Mouse (Mus musculus) ZHBTc4 (cell line): ENCODE measurements at regions not wholly inside any gene's neighbourhood (a gene's known extent, or its start where the extent isn't known, plus 50 kb on each side); places are given as distances from the start of the nearest gene placed in this dataset.

Experiments
- DNase-seq: peaks from one replicate; pipeline ENCODE4 v3.0.0-alpha.2; 2011; ENCODE audit warnings: low read depth, low spot score

DNA sequence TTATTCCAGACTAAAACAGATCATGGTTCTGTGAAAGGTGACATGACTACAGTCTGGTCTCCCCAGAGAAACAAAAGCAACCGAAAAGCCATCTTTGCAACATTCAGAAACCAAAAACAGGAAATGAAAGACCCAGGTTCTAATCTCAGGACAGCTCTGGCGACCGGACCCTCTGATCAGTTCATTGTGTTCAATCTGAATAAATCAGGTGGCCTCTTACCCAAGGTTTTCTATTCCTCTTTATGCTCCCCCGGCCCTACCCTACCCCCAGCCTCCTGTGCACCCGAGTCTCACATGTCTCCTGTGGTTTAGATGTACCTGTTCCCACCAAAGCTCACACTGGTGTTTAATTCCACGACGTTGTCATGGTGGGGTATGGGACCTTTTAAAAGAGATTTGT lies 238.6 kb upstream of the Jmjd1c start:
- DNase-seq = no peak

DNA sequence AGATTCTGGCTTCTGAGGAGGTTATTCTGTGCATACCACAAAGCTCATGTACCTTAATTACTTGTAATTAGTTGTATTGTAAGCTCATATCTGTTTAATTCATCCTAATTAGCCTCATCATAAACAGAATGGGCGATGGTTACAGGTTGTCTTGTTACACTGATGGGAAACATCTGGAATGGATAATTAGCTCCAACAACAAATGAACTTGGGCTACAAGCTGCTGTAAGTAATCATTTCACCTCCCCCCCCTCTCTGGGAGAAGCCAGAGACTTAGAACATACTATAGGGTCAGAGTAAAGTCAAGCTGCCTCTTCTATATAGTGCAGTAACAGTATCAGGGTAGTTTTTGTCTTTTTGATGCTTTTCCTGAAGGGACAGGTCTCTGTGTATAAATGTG lies 234.5 kb upstream of the Jmjd1c start:
- DNase-seq = no peak

DNA sequence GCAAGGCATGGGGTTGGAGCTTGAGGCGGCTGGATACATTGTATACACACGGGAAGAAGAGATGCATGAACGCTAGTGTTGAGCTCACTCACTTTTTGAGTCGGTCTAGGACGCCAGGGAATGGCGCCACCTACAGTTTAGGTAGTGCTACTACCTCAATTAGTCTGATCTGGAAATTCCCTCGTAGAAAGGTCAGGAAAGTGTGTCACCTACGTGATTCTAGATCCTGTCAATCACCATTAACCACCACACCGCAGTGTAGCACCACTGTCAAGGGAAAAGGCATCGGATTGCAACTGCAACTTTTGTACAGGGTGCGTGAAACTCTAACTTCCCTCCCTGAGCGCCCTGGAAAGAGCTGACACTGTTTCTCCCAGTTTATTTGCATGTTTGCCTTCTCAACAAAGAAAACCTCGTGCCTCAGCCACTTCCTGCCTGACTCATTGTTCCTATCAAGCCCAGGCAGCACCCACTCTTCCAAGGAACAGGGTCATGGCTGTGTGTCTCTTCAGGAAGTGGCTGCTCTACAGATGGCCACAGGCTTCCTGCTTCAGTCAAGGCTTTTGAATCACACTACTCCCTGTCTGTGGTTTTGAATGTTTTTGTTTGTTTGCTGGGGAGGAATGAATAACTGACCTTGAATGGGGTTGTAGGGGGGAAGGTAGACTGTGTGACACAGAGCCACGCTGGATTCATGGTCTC lies 231.6 kb upstream of the Jmjd1c start:
- DNase-seq = peak; percentile 90

DNA sequence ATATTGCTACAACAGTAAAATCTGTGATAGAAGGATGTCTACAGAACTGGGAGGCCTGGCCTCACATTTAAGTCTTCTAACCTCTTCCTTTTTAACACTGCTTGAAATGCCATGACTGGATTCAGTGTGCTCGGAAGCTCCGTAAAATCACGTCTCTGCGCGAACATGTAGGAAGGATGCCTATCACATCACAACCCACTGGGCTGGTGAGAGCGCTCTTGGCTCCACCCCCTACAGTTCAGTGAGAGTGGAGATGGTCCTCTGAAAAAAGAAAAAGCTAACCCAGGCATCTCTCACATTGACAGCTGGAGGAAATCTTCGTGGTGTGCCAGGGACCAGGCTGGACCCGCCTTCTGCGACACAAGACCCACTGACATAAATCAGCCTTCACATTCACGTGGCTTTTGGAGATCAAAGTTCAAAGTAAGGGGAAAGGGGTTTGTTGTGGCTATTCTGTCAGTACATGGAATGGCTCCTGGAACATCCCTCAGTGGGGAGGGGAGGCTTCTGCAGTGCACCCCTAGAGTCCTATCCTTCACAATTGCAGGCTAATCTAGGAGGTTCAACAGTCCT lies 230.8 kb upstream of the Jmjd1c start:
- peak; percentile 59 for DNase-seq

DNA sequence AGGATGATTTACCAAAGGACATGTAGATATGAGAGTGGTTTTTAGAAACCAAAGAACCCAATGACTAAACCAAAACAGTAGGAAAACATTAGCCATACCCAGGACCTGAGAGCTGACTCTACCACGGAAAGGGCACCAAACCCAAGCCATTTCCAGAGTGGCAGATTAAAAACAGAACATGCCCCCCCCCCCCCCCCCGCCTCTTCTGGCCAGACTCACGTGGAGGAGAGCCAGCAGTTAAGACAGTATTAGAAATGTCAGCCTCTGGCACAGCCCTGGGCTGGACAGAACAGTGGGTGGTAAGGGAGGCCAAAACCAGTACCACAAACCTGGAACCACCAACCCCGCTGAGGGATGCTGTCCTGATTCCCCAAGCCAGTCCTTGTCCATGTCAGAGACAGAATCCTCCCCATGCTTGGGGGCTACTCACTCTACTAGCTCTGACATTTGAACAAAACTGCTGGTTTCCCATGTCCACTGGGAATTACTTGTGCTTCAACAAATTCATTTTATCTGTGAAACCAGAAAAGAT lies 224.7 kb upstream of the Jmjd1c start:
- DNase-seq = no peak

DNA sequence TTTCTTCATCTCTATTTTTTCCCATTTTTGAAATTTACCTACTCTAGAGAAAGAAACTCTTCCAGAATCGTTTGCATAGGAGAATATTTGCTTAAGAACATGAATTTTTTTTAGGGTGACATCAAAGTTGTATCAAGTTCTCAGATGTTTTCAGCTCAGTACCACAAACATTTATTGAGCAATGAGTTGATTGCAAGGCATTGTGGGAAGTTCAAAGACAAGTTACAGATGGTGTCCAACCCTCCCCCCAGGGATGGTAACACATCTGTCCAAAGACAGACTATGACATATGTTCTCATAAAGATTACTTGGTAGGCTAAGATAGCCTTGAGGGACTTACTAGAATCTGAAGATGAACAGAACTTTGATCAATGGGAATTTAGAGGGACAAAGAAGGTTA lies 224.3 kb upstream of the Jmjd1c start:
- no peak for DNase-seq

DNA sequence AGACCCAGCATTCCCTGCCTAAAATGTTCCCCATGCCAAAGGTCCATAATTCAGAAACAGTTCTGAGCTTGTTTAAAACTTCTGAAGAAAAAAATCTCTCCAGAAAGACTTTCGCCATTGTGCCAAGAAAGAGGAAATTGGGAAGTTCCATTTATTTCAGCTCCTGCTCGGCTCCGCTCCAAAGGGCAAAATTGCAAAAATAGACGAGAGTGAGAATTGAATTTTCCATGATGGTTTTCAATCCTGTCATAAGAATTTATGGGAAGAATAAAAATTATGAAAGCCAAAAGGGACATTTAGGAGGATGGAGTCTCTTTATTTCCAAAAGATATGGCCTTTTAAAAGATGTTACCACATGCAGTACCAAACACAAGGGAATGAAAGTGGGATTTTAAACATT lies 222.5 kb upstream of the Jmjd1c start:
- DNase-seq = no peak

DNA sequence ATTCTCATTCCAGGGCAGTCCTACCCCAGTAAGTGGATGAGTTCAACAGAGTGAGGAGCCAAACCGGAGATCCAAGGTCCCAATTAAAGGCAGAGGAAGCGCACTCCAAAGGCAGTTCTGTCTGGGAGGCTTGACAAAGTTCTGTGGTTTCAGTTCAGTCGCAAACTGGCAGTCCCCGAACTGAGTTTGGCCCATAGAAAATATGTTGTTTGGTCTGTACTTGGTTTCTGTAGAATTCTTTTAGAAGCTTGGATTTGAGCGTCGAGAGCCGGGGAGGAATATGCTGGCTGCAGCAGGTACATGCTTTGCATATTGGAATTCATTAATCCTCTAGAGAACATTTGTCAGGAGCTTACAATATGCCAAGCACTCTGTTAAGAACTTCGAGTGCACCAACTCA lies 216.9 kb upstream of the Jmjd1c start:
- DNase-seq = no peak

DNA sequence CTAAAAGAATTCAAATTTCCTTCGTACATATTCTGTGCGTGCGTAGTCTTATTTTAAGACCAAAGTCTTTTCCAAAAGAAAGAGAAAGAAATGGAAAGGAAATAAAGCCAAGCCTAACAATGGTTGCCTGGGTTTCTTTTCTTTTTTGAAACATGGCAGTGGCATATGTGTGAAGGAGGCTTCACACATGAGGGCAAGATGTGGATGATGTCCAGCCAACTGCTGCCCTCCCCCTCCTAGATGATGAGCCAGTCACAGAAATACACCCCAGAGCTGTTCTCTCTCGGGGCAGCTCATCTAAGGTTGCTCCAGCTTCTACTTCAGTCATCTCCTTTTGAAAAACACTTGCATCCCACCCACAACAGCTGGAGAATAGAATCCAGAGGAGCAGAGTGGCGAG lies 213.1 kb upstream of the Jmjd1c start:
- no peak for DNase-seq

DNA sequence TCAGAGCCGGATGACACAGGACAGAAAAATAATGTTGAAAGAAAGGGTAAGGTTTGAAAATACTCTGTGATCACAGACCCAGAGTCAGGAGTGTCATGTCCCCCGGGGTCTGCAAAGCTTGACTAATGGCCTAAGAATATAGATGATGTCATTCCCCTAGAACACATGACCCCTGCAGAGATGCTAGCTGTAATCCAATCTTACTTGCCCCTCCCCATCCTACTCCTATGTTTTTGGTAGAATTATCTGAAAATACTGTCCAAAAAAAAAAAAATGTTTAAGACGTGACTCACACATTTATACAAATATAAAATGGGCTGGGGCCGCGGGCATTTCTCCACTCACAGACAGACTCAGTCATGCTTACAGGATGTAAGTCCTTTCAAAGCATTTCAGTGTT lies 210.3 kb upstream of the Jmjd1c start:
- no peak for DNase-seq

DNA sequence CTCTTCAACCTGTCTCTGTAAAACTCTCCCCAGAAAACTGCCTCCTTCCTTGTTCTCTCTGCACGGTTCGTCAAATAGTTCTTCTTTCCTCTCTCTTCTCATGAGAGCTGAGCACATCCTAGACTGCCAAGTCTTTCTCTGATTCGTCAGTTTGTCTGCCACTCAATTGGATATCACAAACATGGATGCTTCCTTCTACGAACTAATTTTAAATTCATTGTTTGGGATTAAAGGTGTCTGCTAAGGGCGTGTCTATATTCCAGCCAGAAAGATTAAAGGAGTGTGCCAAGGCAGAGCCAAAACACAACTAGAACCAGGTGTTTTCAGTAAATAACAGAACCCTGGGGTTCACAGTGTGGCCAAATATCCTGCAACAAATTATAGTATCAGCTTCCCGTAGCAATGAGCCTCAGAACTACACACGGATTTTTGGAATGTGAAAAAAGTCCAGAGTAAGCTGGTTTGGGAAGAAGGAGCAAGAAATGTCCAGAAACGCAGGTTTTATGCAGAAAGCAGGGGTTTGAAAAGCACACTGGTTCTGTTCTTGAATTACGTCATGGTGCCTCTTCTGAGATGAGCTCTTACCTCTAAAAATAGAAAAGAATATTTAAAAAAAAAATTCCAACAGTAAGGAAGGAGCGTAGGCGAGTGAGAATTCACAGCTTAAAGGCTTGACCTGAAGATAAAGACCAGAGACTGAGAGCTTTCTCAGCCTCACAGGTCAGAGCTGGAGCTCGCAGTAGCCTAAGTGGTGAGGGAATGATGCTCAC lies 206.0 kb upstream of the Jmjd1c start:
- no peak for DNase-seq

DNA sequence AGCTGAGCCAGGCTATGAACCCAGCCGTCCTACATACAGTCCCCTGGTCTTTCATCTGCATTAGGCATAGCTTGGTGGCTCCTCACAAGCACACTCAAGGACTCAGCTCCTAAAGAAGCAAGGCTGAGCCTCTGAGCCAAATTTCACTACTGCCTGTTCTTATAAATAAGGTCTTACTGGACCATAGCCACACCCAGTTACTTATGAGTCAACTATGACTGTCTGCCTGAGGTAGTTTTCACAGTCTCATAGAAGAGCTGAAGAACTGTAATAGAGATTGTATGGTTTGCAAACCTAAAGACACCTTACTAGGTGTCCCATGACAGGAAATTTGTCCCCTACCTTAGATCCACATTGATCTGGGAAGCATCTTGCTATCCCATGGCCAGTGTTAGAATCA lies 204.1 kb upstream of the Jmjd1c start:
- no peak for DNase-seq

DNA sequence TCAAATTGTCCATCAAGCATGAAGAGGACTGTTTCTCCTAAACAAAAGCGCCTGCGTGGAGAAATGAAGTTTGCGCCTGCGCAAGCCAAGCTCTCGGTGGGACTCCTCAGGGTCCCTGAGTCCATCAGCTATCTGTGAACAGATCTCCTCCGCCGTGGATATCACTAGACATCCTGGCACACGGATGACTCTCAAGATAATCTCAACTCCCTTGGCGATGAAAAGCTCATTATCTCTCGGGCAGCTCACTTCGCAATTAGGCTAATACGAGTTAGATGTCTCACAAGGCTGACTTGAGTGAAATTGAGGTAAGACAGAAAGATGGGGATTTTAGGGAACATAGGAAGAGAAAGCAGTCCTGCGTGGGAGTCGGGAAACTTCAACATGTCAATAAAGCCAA lies 202.1 kb upstream of the Jmjd1c start:
- DNase-seq = no peak

DNA sequence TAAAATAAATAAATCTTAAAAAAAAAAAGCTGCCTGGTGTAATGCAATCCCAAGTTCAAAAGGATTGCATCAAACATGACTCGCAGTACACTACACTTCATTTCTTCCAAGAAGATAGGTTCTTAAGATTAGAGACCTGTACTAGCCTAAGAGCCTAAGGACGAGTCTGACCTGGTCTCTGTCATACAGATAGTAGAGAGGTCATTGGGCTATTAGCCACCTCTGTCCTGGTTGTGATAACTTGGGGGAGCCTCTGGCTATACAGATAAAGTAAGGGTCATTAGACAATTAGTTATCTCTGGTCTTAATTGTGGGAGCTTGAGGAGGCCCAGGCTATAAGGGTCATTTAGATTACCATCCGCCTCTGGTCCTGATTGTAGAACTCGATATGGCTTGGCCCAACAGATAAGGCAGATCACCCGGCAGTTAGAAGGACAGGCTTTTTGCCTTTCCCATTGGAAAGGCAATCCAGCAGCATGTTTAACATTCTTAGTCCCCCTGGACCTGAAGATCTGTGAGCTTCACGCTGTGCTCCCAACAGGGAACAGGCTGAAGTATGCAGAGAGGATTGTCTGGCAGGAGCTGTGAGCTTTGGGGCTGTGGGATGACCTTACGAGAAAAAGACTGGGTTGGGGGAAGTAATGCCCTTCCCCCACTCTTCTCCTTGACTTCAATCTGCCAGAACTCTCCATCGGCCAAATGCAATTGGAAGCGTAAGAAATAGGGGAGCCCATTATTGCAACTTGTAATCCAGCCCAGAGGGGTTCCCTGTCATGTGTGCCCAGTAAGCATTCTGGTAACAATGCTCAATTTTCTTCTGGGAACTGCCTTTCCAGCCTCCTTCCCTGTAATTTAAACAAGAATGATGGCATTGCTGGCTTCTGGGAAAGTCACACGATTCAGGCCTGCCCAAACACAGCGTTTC lies 199.0 kb upstream of the Jmjd1c start:
- DNase-seq = peak; percentile 93

DNA sequence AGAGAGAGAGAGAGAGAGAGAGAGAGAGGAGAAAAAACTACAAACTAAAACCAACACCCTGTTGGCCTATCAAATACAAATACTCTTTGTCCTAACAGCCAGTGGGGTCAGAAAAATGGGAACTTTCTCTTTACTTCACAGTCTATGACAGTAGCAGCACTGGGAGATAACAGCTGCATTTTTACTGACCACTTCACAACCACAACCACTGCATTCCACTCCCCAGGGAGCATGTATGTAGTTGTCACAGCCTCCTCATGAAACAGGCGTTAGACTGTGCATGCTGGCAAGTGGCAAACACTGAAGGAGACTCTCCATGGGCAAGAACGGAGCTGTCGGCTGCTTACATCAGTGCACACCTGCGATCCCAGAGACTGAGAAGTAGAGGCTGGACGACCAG lies 196.2 kb upstream of the Jmjd1c start:
- DNase-seq = no peak

DNA sequence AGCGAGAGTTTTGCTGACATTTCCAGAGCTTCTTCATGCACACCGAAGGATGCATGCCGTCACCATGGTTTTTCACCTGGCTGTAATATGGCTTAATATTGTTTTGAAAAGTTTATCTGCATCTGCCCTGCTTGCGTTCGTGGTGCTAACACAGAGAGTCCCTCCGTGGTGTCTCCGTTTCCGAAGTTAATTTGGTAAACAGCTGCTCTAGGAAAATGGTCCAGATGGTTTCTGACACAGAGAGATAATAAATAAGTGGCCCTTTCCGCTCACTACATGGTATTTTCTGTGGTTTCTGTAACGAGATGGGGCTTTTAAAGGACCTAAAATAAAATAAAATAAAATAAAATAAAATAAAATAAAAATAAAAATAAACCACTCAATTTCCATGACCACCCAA lies 195.1 kb upstream of the Jmjd1c start:
- DNase-seq = no peak

DNA sequence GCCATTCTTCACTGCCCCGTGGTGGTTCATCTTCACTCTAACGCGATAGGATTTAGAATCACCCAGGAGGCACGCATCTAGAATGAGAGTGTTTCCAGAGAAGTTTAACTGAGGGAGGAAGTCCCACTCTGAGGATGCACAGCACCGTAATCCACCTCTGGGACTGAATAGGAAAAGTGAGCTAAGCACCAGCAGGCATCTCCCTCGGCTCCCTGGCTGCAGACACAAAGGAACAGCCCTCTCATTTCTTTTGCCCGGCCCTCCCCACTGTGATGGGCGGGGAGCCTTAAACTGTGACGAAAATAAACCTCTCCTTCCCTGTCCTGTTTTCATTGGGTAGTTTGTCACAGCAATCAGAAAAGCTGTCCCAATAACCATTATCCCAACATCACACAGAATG lies 194.1 kb upstream of the Jmjd1c start:
- DNase-seq = no peak

DNA sequence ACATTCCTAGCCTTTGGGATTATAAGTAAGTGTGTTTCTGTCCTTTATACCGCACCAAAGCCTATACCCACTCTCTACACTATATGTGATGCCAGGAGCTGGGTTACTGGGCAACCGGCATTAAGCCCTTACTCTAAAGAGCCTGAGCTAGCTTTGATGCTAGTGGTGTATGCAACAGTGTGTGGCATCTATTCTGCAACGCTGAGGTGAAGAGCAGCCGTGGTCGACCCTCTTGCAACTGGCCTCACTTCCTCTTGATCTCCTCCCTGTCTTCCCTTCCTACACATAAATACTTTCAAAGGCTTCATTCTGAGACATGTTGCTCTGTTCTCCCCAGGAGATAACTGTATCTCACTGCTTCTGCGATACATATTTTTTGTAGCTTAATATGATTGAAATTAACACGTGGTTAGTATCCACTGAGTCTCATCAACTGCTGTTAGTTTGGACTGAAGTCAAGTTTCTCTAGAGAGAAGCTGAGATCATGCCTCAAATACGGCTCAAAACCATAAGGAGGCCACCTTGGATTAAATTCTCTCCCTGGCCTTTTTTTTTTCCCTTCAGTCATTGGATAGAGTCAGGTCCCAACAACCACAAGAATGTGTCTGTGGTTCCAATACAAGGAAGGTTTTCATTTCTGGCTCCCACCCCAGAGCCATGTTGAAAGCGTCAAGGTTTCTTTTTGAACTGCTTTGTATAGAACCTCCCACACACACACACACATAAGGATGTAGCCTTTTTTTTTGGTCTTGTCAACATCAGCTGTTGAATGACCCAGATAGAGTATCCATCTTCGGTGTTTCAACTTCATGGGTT lies 191.2 kb upstream of the Jmjd1c start:
- DNase-seq = no peak

DNA sequence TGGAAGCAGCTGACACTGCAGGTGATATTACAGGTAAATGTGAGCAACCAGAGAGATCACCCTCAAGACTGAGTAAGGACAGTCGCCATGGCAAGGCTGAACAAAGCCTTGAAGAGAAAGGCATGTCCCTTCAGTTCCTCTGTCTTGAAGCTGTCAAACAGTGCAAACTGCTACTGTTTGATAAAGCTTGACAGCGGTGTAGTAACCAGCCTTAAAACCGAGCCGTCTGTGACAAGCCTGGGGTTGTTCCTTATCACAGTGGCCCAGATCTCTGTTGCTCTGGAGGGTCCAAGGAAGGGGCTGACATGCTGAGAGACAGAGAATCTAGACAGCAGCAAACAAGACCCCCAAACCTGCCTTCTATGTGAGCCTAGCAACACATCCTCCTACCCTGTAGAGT lies 188.1 kb upstream of the Jmjd1c start:
- no peak for DNase-seq

DNA sequence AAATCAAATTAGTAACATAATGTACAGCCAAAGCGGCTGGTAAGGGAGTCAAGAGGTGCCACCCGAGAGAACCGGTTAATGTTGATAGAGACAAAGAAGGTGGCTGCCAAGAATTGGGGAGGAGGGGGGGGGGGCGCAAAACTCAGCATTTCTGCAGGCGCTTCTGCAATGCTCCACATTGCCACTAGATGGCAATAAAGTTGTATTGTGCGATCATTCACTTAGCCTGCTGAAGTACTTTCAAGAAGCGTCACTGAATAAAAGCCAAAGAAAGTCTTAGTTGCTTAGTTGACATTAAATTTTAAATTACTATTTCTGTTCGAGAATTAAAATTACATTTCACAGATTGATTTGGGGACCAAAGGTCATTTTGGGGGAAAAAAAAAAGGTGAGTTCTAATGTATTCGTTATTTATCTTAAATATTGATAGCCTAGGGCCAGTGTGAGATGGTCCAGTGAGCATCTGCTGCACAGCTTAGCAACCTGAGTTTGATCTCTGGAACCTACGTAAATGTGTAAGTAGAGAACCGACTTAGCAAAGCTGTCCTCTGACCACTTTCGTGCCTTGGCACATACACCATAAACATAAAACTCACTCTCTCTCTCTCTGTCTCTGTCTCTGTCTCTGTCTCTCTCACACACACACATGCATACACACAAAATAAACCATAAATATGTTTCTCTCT lies 186.6 kb upstream of the Jmjd1c start:
- peak; percentile 78 for DNase-seq
